Mouse (Mus musculus) brain, embryonic 14.5 days (tissue): ENCODE measurements around the gene Ilvbl. TPM values are rescaled to one million over a fixed set of nuclear protein-coding genes. Genes with fewer than 3 reads are reported as not detected.

Experiments used
- DNase-seq: peaks from one replicate; pipeline ENCODE4 v3.0.0-alpha.2; 2011; ENCODE audit warnings: low read depth
- CTCF ChIP-seq: fragments of 200-500 bp; IDR thresholded peaks from 2 replicates; pipeline ENCODE4 v1.5.1; 2012; ENCODE audit warnings: inconsistent platforms, mild to moderate bottlenecking, moderate library complexity, borderline replicate concordance; ENCODE audit not compliant: insufficient read depth, insufficient read length; ENCODE audit errors: extremely low read depth
- POLR2A ChIP-seq: fragments of 200-500 bp; IDR thresholded peaks from 2 replicates; pipeline ENCODE4 v1.6.1; 2012; ENCODE audit warnings: mild to moderate bottlenecking, inconsistent platforms, borderline replicate concordance; ENCODE audit not compliant: poor library complexity, insufficient read depth, insufficient read length, severe bottlenecking; ENCODE audit errors: extremely low read depth
- polyA plus RNA-seq: library from polyadenylated mRNA; depleted of rRNA; stranded (reverse); fragments of >200 nt; gene quantifications from 2 replicates; pipeline ENCODE4 v1.2.3, GENCODE M21; 2012

The Ilvbl gene
- polyA plus RNA-seq, 1 experiment = 45.2 TPM

GRCm38 (mm10) chr10:78583347-78583746 is 9.2 kb downstream of the Ilvbl start:
- DNase-seq = no peak
- TF ChIP-seq POLR2A (no peak), CTCF (no peak)

GRCm38 (mm10) chr10:78583939-78584338 is 9.8 kb downstream of the Ilvbl start:
- TF ChIP-seq POLR2A = no peak

GRCm38 (mm10) chr10:78584996-78585395 is 10.8 kb downstream of the Ilvbl start:
- DNase-seq = no peak
- TF ChIP-seq CTCF (no peak), POLR2A (no peak)

More at GRCm38 (mm10) chr10:78583939-78584338, 9.8 kb downstream of the Ilvbl start:
- no peak for DNase-seq

- TF ChIP-seq CTCF (no peak), POLR2A (no peak)
- DNase-seq = no peak
These were observed 11.5 kb downstream of the Ilvbl start for GRCm38 (mm10) chr10:78585606-78586005.

DNA sequence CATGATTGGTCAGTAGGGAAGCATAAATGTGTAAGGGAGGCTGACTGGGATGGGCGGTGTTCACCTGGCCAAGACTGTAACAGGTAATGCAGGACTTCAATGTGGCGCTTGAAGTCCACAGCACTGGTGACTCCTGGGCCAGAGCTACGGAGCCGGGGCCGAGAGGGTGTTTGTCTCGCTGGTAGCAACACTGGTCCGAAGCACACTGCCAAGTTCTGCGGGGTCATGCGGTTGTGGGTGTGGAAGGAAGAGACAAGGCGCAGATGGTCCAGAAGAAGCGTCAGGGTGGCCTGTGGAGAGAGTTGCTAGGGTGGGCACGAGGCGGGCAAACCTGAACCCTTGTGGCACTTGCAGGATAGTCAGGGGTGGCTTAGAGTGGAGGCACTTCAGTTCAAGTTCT is 11.9 kb downstream of the Ilvbl start:
- no peak for DNase-seq
- TF ChIP-seq CTCF (no peak), POLR2A (no peak)

DNA sequence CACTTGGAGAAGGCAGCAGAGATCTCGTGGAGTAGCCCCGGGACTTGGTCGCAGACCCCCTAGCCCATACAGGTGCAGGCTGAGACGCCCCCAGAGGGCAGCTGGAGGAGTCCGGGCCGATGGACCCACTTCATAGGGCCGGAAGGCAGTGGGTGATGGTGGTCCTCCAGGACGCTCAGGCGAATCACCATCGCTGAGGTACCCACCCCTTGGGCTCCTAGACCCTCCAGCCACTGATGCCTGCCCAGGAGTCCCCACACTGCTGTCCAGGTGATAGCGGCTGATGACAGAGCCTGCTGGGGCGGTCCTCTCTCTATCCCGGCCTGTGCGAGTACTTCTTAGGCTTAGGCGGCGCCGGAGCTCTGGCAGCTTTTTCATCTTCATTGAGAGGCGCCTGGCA is 15.1 kb downstream of the Ilvbl start:
- no peak for DNase-seq
- TF ChIP-seq POLR2A (no peak), CTCF (no peak)

DNA sequence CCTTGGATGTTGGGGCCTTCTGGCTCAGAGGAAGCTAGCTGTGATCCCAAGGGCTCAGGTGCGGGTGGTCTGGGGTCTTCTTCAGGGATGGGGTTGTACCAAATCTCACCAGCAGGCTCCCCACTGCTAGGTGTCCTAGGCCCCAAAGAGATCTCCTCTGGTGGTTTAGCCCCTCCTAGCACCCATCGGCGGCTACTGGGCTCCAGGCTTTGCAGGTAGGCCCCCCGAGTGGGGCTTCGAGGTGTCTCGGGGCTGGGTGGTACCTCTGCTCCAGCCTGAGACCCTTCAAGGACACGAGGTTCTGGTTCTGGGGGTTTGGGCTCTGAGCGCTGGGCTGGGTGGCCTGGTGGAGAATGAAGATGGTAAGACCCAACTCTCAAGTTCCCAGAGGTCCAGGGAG is 15.8 kb downstream of the Ilvbl start:
- no peak for TF ChIP-seq POLR2A
- no peak for TF ChIP-seq CTCF
- no peak for DNase-seq

GRCm38 (mm10) chr10:78590744-78591143 is 16.6 kb downstream of the Ilvbl start:
- DNase-seq = no peak
- TF ChIP-seq POLR2A (no peak), CTCF (no peak)

DNA sequence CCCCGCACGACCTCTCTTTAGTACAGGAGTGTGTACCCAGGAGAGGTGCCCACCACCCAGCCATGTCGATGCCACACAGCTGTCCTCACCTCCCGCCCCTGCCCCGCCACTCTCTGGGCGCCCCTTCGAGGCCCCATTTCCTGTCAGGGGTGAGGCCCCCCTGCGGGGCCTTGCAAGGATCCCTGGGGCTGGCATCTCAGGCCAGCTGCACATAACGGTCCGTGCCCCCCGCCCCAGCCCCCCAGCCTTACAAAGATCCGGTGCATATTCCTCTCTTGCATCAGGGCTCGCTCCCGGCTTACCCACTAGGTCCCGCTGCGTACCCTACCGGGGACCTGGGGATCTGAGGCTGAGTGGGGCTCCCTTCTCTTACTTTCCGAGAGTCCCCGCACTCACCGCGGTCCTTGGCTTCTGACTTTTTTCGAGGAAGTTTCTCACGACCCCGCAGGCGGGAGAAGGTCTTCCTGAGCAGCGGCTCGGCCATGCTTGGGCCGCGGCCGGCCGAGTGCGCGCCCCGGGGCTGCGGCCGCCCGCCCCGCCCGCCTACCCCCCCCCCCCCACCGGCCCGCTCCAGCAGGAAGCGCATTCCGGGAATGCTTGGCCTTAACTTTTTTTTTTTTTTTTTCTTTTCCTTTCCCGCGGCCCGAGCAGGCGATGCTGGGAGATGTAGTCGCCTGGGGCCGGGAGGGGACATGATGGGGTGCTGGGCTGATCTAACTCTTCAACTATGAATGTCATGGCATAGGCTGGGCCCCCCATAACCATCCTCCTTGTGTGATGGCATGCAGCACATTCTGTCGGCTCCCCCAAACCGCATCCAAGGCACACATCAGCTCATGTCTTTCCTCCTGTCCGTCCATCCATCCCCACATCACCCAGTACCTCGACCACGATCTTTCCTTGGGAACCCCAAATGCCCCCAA is 17.5 kb downstream of the Ilvbl start, which contains the start of gene Syde1:
Syde1 (minus strand) TSS at position 559 of the 923 bp plus-strand sequence.
- TF ChIP-seq CTCF (no peak; the same call in 1 of the 2 replicates), POLR2A (0 out of 2 replicates have a peak, but pooled peaks have one; percentile 41)
- DNase-seq = peak; percentile 47

GRCm38 (mm10) chr10:78592856-78593379 is 18.8 kb downstream of the Ilvbl start:
- TF ChIP-seq CTCF = no peak
- no peak for TF ChIP-seq POLR2A
- no peak for DNase-seq

DNA sequence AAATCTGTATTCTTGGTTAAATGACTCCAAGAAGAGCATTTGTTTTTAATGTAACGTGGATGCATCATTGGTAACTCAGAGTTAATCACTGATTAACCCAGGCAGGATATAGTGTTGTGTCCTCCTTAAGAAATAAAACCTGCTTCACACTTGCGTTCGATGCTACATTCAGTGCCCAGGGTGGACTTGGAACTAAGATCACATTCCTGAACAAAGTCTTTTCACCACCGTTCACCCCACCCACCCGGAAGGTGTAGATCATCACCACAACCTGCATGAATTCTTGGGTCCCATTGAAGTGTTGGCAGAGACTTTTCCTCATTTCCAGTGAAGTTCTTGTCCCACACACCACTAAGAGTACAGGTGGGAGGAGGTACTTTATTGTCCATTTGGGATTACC is 19.6 kb downstream of the Ilvbl start:
- no peak for DNase-seq
- no peak for TF ChIP-seq POLR2A
- TF ChIP-seq CTCF = no peak
